Mouse (Mus musculus): ENCODE measurements around the gene Mtmr12.

The Mtmr12 gene

GRCm38 (mm10) chr15:12236961-12237360, 32.1 kb downstream of the Mtmr12 start:
- no peak for DNase-seq (ENCODE audit: low spot score)

DNA sequence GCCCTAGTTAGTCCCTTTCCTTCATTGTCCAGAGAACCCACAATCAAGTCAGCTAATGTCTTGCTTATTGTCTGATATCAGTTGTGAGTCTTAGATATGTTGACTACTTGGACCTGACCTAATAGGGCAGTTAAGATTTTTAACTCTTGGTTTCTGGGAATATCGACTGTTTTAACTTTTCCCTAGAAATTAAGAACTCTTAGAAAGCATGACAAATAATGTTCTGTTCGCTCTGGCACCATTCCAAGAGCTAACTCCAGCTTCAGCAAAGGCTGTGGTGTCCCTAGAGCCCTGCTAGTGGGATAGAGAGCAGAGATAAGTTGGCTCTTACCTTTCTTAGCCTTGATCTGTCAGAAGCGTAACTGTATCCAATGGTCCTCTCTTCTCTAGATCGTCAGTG, 32.7 kb downstream of the Mtmr12 start:
- DNase-seq (ENCODE audit: low spot score): no peak

DNA sequence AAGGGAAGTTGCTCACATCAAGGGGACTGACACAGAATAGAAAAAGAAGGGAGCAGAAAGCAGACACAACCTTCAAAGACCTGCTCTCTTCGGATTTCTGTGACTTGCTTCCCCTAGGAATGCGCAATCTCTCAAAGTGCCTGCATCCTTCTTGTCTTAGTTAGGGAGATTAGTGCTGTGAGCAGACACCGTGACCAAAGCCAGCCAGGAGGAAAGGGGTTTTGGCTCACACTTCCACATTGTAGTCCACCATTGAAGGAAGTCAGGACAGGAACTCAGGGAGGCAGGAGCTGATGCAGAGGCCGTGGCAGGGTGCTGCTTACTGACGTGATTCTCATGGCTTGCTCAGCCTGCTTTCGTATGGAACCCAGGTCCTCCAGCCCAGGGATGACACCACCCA, 33.5 kb downstream of the Mtmr12 start:
- no peak for DNase-seq (ENCODE audit: low spot score)

DNA sequence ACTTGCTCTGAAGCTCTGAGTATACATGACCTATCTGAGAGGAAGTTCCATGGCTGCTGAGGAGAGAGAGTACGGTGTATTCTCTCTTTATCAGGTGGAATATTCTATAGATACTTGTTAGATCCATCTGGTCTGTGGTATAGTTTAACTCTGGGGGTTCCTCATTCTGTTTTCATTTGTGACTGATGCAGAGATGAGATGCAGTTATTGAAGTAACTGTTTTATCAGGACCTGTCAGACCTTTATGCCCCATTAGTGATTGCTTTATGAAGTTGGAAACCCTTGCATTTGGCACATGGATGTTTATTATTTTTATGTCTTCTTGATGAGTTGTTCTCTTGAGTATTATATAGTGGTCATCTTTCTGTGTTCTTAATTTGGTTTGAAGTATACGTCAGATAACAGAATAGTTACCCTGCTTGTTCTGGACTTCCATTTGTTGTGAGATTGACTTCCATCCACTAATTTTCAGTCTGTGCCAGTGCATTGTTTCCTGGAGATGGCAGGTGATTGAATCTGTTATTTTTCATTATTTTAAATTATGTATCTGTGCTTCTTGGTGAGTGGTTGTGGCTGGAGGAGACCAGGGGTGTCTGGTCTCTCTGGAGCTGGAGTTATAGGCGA, 36.0 kb downstream of the Mtmr12 start:
- DNase-seq (ENCODE audit: low spot score): no peak

GRCm38 (mm10) chr15:12243792-12244191, 39.0 kb downstream of the Mtmr12 start:
- DNase-seq (ENCODE audit: low spot score): no peak

DNA sequence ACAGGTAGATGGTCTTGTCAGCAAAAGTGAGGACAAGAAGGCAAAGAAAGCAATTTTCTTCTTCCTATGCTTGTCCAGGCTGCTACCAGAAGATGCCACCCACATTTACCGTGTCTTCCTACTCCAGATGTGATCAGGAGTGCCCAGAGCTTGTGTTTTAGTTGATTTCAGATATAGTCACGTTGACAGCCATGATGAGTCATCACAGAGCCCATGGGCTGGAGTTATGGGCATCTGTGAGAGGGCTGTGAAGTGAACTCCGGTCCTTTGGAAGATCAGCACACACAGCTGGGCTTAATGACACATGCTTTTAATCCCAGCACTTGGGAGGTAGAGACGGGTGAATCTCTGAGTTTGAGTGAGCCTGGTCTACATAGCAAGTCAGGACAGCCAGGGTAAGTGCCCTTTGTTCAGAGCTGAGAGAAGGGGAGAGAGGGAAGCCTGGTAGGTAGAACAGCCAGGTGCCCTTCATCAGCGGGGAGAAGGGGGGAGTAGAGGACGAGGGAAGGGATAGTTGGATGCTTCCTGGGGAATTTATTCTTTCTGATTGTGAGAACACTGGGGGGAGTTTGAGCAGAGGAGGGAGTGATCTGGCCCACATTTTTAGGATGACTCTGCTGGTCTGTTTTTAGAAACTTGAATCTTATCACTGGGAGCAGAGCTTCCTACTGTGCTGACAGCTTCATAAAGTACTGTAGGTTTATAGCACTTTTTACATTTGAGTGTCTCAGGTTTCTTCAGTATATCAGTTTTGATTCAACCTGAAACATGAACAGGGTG, 40.9 kb downstream of the Mtmr12 start:
- DNase-seq (ENCODE audit: low spot score): no peak

DNA sequence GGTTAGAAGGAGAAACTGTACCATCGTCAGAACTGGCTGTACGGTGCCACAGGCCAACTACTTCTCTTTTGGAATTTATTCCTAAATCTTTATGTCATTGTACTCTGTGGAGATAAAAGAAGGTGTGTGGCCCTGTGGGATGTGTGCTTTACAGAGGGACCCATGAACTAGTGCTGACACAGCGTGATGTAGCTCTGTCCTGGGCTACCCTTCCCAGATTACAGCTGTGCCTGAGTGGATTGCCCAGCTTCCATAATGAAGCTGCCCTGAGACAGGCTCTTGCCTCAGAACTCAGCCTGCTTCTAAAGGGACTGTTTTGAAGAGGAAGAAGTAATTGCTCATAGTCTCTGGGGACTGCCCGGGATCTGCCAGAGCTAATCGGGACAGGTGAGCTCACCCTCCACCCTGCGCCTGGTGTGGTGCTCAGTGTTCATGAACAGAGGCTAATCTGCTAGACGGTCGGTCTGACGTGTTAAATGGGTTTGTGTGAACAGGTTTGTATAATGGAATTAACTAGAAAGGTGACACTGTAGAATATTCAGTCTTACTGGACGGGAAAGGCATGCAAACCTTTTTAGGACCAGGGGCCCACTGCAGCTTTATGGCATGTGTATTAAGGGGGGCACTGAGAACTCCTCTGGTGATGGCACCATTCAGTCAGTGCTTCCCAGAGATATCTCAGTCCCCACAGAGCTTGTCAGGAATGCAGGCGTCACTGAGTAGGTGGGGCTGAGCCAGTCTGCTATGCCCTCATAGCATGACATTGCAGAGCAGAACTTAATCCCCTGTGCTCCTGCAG, 41.7 kb downstream of the Mtmr12 start:
- no peak for DNase-seq (ENCODE audit: low spot score)

- DNase-seq (ENCODE audit: low spot score): no peak
Measured at GRCm38 (mm10) chr15:12247159-12247603, 42.4 kb downstream of the Mtmr12 start.

DNA sequence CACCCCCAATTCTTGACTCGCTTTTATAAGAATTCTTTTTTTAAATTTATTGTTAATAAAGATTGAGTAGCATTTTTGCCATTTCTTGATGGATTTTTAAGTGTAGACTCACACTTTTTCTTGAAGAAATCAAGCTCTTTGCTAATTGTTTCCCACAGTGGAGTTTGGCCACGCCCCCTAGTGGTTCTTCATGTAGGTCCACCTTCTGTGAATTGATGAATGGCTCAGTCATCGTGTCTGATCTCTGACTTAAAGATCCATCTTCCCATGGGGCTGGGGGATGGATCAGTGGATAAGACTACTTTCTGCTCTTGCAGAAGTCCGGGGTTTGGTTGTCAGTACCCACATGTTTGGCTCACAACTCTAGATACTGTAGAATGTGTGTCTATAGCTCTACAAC, 43.5 kb downstream of the Mtmr12 start:
- DNase-seq (ENCODE audit: low spot score): no peak

- no peak for DNase-seq (ENCODE audit: low spot score)
Measured at GRCm38 (mm10) chr15:12250350-12250749, 45.5 kb downstream of the Mtmr12 start.

GRCm38 (mm10) chr15:12251416-12252140, 46.8 kb downstream of the Mtmr12 start:
- DNase-seq (ENCODE audit: low spot score): no peak

GRCm38 (mm10) chr15:12252141-12252489, 47.3 kb downstream of the Mtmr12 start:
- no peak for DNase-seq (ENCODE audit: low spot score)

DNA sequence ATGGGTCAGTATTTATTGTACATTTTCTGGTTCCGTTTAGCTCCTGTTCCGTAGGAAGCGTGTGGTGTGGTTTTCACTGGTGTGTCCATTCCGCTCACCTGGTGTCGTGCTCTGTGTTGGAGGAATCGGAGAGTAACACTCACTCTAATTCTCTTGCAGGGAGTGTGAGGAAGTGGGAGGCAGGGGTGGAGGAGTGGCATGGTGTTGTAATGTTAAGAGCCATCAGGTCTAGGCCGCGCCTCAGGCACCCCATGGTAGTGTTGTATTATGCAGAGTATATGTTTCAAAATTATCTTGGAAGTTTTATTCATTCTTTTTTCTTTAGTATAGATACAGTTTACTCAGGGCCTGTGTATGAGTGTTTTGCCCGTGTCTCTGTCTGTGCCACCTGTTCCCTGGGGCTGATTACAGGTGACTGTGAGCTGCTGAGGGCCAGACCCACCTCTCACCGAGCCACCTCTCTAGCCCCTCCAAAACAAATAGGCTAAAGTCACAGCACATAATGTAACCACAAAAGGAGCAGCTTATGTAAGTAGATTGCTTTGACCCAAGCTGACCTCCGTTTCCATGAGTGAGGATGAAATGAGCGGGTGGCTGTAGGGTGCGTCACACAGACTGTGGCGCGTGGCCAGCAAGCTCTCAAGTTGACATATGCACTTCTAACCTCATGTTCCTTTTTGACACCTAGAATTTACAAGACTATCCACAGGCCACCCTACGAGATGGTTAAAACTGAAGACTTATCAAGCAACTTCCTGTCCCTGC, 53.1 kb downstream of the Mtmr12 start:
- DNase-seq (ENCODE audit: low spot score): no peak

DNA sequence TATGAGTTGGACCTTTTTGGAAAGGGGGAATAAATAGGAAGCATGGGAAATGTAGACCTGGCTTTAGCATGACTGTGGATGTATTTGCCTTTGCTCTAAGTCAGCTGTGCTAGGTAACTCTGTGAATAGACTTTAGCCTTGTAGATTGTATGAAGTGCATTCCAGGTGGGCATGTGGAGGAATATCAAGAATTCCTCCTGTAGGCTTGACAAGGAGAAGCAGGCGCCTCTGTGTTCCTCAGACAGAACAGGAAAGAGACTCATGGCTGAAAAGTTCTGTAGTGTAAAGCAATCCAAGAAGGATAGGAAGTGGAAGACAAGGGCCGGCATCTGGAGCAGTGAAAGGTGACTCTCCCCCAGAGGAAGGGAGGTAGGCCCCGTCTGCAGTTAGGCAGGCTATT, 58.2 kb downstream of the Mtmr12 start:
- no peak for DNase-seq (ENCODE audit: low spot score)

DNA sequence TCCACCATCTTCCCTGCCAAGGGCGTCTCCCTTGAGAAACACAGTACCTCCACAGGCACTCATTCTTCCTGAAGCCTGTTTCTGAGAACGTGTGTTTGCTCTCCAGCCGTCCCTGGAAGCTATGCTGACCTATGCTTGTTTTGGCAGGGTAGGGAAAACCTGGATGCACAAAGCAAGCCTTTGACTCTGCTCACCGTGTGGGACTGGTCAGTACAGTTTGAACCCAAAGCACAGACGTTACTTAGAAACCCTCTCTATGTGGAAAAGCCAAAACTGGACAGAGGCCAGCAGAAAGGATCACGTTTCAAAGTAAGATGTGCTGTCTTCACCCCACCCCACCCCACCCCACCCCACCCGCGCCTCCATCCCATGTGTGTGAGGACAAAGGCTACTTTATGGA, 61.6 kb downstream of the Mtmr12 start:
- DNase-seq (ENCODE audit: low spot score): no peak

- DNase-seq (ENCODE audit: low spot score): peak; percentile 66
Measured at GRCm38 (mm10) chr15:12268021-12268420, 63.2 kb downstream of the Mtmr12 start.

DNA sequence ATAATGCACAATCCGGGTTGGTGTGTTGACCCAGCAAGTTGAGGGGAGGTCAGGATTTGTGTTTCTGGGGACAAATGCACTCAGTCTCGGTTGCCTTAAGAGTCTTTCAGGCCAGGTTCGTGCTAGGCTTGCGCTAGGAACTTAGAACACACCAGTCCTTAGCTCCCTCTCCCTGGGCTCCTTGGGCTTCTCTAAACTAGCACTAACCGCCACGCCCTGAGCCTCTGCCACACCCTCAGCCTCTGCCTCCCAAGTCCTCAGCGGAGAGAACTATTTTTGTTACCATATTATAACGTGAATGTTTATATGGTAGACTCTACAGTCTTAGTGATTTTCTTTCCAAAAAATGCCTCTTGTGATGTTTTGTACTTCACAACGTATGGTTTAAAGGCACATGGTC, 66.5 kb downstream of the Mtmr12 start:
- DNase-seq (ENCODE audit: low spot score): no peak

- DNase-seq (ENCODE audit: low spot score): no peak
Measured at GRCm38 (mm10) chr15:12273325-12274052, 68.7 kb downstream of the Mtmr12 start.

DNA sequence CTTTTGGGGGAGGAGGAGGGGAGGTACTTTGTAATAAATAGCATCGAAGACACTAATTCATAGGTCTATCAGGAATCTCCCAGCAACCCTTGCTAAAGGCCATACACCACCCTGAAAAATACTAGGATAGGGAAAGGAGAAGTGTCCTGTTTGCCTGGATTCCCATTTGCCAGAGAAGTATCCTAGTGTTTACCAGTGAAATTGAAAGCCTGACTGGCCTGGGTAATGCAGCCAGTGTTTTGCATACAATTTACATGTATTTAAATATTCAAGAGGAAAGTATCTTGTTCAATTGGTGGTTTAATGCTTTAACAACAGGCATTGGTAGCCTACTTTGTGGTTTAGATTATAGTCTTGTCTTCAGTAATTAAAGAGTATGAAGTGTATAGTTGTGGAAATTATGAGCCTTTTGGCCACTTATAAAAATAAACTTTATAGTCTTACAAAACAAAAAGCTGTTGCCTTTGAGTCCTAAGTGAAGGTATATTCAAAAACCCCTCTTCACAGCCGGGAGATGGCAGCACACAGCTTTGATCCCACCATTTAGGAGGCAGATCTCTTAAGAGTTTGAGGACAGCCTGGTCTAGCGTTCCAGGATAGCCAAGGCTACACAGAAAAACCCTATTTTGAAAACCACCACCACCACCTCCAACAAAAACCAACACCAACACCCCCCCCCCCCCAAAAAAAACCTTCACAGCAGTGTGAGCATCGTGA, 69.4 kb downstream of the Mtmr12 start:
- DNase-seq (ENCODE audit: low spot score): no peak

GRCm38 (mm10) chr15:12275091-12275623, 70.3 kb downstream of the Mtmr12 start:
- no peak for DNase-seq (ENCODE audit: low spot score)
